Mouse (Mus musculus): ENCODE measurements at regions not wholly inside any gene's neighbourhood (a gene's known extent, or its start where the extent isn't known, plus 50 kb on each side); places are given as distances from the start of the nearest gene placed in this dataset.

DNA sequence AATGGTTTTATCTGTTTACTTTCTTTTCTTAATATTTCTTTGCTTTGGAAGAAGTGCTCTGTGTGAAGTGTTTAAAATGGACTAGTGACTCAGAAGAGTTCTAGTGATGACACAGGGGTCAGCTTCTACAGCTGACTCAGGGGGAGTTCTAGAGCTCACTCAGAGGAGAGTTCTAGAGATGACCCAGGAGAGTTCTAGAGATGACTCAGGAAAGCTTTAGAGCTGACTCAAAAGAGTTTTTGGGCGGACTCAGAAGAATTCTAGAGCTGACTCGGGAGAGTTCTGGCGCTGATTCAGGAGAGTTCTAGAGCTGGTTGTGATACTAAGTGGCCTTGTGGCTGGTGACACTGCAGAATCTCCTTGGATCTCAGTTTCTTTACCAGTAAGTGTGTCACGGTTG is 593.8 kb downstream of the Bcl11a start:
- TF ChIP-seq EP300 (optimal IDR thresholded peaks at IDR 0.05) (no peak), CTCF (IDR thresholded peaks at IDR 0.05; ENCODE audit: low read depth) (no peak)

Measured in stomach, postnatal 0 days (tissue).